Mouse (Mus musculus): ENCODE data around the gene Fbxw21. TPM values are rescaled to one million over a fixed set of nuclear protein-coding genes. Genes with fewer than 3 reads are reported as not detected.

Gene Fbxw21
- polyA plus RNA-seq, 1 experiment from 2014 or later, result not detected

DNA sequence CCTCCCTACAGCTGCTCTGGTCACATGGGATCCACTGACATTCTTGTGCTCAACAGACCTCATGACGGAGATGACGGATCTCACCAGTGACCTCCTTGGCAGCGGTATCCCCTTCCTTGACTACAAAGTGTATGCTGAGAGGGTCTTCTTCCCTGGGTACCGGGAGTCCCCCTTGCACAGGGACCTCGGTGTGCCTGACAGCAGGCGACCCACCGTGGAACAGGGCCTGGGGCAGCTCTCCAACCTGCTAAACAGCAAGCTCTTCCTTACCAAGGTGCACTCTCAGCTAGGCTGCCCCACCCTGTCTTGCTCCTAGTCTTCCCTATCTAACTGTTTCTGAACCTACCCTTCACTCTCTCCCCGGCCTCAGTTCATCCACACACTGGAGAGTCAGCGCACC is 50.2 kb downstream of the Fbxw21 start:
- 91% methylated on average over 9 of the region's 9 CpGs for WGBS

GRCm38 (mm10) chr9:109111101-109111500 is 50.7 kb downstream of the Fbxw21 start:
- WGBS, result 88% methylated on average over 4 of the region's 4 CpGs
- H3K27ac ChIP-seq (ENCODE audit: low read depth), result no peak overlapping the region
- H3K27me3 ChIP-seq (ENCODE audit: insufficient read depth, low read length), result no peaks in the 10 kb centered on the region
- no peak overlapping the region for H3K4me2 ChIP-seq
- DNase-seq (no peak), ATAC-seq (ENCODE audit: insufficient read depth) (no peak)
- H3K9me3 ChIP-seq (ENCODE audit: low read depth, low read length), result no peaks in the 10 kb centered on the region
- peaks cover 98% of the 10 kb centered on the region for H3K36me3 ChIP-seq (ENCODE audit: insufficient read depth)
- no peak overlapping the region for H3K4me3 ChIP-seq (ENCODE audit: low read depth, low read length)
- TF ChIP-seq CTCF (IDR thresholded peaks at IDR 0.05; ENCODE audit: low read depth), result no peak
- H3K4me1 ChIP-seq (ENCODE audit: insufficient read depth), result no peaks in the 10 kb centered on the region
- no peak overlapping the region for H3K9ac ChIP-seq

More for the DNA sequence above, 50.2 kb downstream of the Fbxw21 start:
- ATAC-seq (ENCODE audit: insufficient read depth) (no peak), DNase-seq (no peak)
- TF ChIP-seq CTCF (IDR thresholded peaks at IDR 0.05; ENCODE audit: low read depth), result no peak
- Histone ChIP-seq H3K9ac (no peak overlapping the region), H3K27me3 (ENCODE audit: insufficient read depth, low read length) (no peaks in the 10 kb centered on the region), H3K4me2 (no peak overlapping the region), H3K27ac (ENCODE audit: low read depth) (no peak overlapping the region), H3K36me3 (ENCODE audit: insufficient read depth) (peaks cover 98% of the 10 kb centered on the region), H3K4me3 (ENCODE audit: low read depth, low read length) (no peak overlapping the region), H3K4me1 (ENCODE audit: insufficient read depth) (no peaks in the 10 kb centered on the region), H3K9me3 (ENCODE audit: low read depth, low read length) (no peaks in the 10 kb centered on the region)

DNA sequence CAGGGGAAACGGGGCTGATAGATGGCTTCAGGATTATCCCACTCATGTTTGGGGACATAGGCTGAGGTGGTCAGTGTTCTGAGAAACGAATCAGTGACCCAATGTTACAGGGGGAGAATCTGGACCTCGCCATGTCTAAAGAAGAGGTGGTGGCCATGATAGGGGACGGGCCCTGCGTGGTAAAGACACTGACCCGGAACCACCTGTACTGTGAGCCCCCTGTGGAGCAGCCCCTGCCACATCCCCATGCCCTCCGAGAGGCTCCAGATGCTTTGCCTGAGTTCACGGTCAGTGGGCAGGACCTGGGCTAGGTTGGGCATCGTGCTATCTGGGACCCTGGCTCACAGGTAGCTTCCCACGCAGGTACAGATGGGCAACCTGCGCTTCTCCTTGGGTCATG is 51.6 kb downstream of the Fbxw21 start:
- no peak overlapping the region for H3K4me2 ChIP-seq
- no peaks in the 10 kb centered on the region for H3K27me3 ChIP-seq (ENCODE audit: insufficient read depth, low read length)
- peaks cover 98% of the 10 kb centered on the region for H3K36me3 ChIP-seq (ENCODE audit: insufficient read depth)
- WGBS, result 94% methylated on average over 11 of the region's 11 CpGs
- H3K27ac ChIP-seq (ENCODE audit: low read depth), result no peak overlapping the region
- ATAC-seq (ENCODE audit: insufficient read depth), result no peak
- no peaks in the 10 kb centered on the region for H3K4me1 ChIP-seq (ENCODE audit: insufficient read depth)
- no peak for TF ChIP-seq CTCF (IDR thresholded peaks at IDR 0.05; ENCODE audit: low read depth)
- no peak for DNase-seq
- H3K4me3 ChIP-seq (ENCODE audit: low read depth, low read length), result no peak overlapping the region
- no peak overlapping the region for H3K9ac ChIP-seq
- no peaks in the 10 kb centered on the region for H3K9me3 ChIP-seq (ENCODE audit: low read depth, low read length)

- H3K4me2 ChIP-seq, result no peak overlapping the region
- no peak overlapping the region for H3K27ac ChIP-seq (ENCODE audit: low read depth)
- no peaks in the 10 kb centered on the region for H3K4me1 ChIP-seq (ENCODE audit: insufficient read depth)
Measured at GRCm38 (mm10) chr9:109107341-109107740, 54.5 kb downstream of the Fbxw21 start.

DNA sequence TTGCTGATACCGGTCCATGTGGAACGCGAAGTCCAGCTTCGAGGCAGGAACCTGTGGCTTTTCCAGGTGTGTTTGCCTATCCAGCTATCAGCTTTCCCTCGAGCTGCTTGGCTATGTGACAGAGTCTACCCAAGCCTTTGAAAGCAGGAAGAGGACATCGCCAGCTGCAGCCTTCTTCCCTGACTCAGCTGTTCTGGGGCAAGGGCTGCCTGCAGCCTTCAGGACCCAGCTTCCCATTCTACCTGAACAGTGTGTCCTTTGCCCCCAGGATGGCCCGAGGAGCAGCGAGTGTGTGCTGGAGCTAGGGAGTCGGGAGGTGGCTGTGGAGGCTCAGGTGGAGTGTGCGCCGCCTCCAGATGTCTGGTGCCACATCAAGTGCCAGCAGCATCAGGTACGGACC is 56.2 kb downstream of the Fbxw21 start:
- Histone ChIP-seq H3K27me3 (ENCODE audit: insufficient read depth, low read length) (no peaks in the 10 kb centered on the region), H3K4me3 (ENCODE audit: low read depth, low read length) (no peak overlapping the region), H3K4me2 (no peak overlapping the region), H3K27ac (ENCODE audit: low read depth) (no peak overlapping the region), H3K9ac (no peak overlapping the region), H3K9me3 (ENCODE audit: low read depth, low read length) (no peaks in the 10 kb centered on the region), H3K36me3 (ENCODE audit: insufficient read depth) (peaks cover 92% of the 10 kb centered on the region), H3K4me1 (ENCODE audit: insufficient read depth) (no peaks in the 10 kb centered on the region)
- DNase-seq, result no peak
- no peak for TF ChIP-seq CTCF (IDR thresholded peaks at IDR 0.05; ENCODE audit: low read depth)
- no peak for ATAC-seq (ENCODE audit: insufficient read depth)
- 88% methylated on average over 12 of the region's 12 CpGs for WGBS

More at GRCm38 (mm10) chr9:109107341-109107740, 54.5 kb downstream of the Fbxw21 start:
- no peak for DNase-seq
- ATAC-seq (ENCODE audit: insufficient read depth), result no peak
- 50% methylated on average over 4 of the region's 6 CpGs for WGBS
- Histone ChIP-seq H3K4me3 (ENCODE audit: low read depth, low read length) (no peak overlapping the region), H3K27me3 (ENCODE audit: insufficient read depth, low read length) (no peaks in the 10 kb centered on the region), H3K9ac (no peak overlapping the region), H3K36me3 (ENCODE audit: insufficient read depth) (peaks cover 98% of the 10 kb centered on the region), H3K9me3 (ENCODE audit: low read depth, low read length) (no peaks in the 10 kb centered on the region)
- TF ChIP-seq CTCF (IDR thresholded peaks at IDR 0.05; ENCODE audit: low read depth), result no peak

DNA sequence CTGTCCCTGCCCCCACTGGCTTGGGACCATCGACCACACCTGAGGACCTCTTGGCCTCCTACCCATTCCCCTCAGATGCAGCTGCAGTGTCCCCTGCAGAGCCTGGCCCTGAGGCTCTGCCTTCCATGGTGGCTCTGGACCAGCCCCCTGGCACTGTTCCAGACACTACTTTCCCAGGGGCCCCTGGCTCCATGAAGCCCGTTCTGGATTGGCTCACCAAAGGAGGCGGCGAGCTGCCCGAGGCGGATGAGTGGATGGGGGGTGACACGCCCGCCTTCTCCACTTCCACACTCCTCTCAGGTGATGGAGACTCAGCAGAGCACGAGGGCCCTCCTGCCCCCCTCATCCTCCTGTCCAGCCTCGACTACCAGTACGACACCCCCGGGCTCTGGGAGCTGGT is 56.8 kb downstream of the Fbxw21 start:
- WGBS, result 68% methylated on average over 12 of the region's 12 CpGs
- Histone ChIP-seq H3K9me3 (ENCODE audit: low read depth, low read length) (no peaks in the 10 kb centered on the region), H3K27ac (ENCODE audit: low read depth) (no peak overlapping the region), H3K4me3 (ENCODE audit: low read depth, low read length) (no peak overlapping the region), H3K9ac (no peak overlapping the region), H3K36me3 (ENCODE audit: insufficient read depth) (peaks cover 92% of the 10 kb centered on the region), H3K27me3 (ENCODE audit: insufficient read depth, low read length) (no peaks in the 10 kb centered on the region), H3K4me2 (no peak overlapping the region), H3K4me1 (ENCODE audit: insufficient read depth) (no peaks in the 10 kb centered on the region)
- DNase-seq (peak; percentile 61), ATAC-seq (ENCODE audit: insufficient read depth) (peak; percentile 9; the same call in 1 of the 2 replicates)
- no peak for TF ChIP-seq CTCF (IDR thresholded peaks at IDR 0.05; ENCODE audit: low read depth)

DNA sequence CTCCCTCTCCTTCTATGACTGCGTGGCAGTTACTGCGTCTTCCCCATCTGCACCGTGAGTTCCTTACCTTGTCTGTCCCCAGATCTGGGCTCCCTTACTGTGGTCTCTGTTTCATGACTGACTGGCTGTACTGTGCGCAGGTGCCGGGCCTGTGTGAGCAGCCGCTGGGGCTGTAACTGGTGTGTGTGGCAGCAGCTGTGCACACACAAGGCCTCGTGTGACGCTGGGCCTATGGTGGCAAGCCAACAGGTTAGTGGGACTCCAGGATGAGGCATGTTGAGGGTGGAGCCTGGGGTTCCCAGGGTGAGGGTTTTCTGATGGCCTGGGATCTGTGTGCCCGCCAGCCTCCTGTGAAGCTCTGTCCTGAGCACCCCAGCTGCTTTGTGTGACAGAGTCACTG is 57.8 kb downstream of the Fbxw21 start:
- Histone ChIP-seq H3K27me3 (ENCODE audit: insufficient read depth, low read length) (no peaks in the 10 kb centered on the region), H3K4me1 (ENCODE audit: insufficient read depth) (peaks cover 2% of the 10 kb centered on the region), H3K4me3 (ENCODE audit: low read depth, low read length) (no peak overlapping the region), H3K4me2 (no peak overlapping the region), H3K36me3 (ENCODE audit: insufficient read depth) (peaks cover 86% of the 10 kb centered on the region), H3K27ac (ENCODE audit: low read depth) (no peak overlapping the region), H3K9ac (no peak overlapping the region), H3K9me3 (ENCODE audit: low read depth, low read length) (no peaks in the 10 kb centered on the region)
- no peak for TF ChIP-seq CTCF (IDR thresholded peaks at IDR 0.05; ENCODE audit: low read depth)
- 85% methylated on average over 9 of the region's 9 CpGs for WGBS
- DNase-seq, result no peak
- no peak for ATAC-seq (ENCODE audit: insufficient read depth)

DNA sequence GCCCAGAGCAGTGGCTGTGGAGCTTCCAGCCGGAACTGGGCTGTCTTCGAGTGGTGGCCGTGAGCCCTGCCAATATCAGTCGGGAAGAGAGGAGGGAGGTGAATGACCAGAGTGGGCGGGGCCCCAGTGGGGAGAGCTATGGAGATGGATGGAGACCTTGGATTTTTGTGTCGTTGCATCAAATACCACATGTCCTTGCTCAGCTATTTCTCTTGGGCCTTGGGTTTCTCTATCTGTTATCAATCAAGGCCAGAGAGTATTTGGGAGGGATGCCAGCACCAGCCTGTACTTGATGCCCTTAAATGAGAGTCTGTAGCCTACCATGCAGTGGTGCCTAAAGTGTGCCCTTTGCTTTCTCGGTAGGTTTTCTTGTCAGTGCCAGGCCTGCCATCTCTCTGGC is 58.6 kb downstream of the Fbxw21 start:
- ATAC-seq (ENCODE audit: insufficient read depth), result no peak
- Histone ChIP-seq H3K9me3 (ENCODE audit: low read depth, low read length) (no peaks in the 10 kb centered on the region), H3K9ac (no peak overlapping the region), H3K27ac (ENCODE audit: low read depth) (no peak overlapping the region), H3K4me2 (no peak overlapping the region), H3K4me3 (ENCODE audit: low read depth, low read length) (no peak overlapping the region), H3K27me3 (ENCODE audit: insufficient read depth, low read length) (no peaks in the 10 kb centered on the region), H3K4me1 (ENCODE audit: insufficient read depth) (peaks cover 10% of the 10 kb centered on the region), H3K36me3 (ENCODE audit: insufficient read depth) (peaks cover 77% of the 10 kb centered on the region)
- WGBS, result 65% methylated on average over 7 of the region's 7 CpGs
- no peak for TF ChIP-seq CTCF (IDR thresholded peaks at IDR 0.05; ENCODE audit: low read depth)
- DNase-seq, result no peak

Data from lung, embryonic 14.5 days (tissue).